Comparison of ENCODE assay signal across 23 mouse cellular contexts in the genomic region with DNA sequence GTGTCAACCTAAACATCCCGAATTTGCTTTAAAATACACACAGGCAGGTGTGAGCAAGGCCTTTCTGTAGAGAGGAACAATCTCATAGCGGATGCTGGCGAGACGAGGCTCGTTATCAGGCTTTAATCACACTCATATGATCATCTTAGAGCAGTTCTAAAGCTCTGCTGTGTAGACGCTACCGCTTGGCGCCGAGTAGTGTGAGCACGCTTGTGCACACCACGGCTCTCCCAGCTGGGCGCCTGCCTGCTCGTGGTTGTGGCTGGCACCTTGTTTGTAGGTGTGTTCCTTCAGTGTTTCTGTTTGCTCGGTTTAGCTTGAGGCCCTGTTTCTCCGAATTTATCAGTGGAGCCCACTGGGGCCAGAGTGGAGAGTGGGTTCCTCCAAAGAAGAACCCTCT.
DNase-seq lines count a peak whose midpoint lies in the region; ATAC-seq and TF ChIP-seq lines count a peak whose summit lies in the region.
"Had no signal": no experiment of that assay in that cellular context is flagged by ENCODE, and none has a peak within 500 bp of the region (broad histone marks: within the 10 kb centered on the region; RNA-seq: fewer than 3 reads in every experiment).

No protein-coding gene starts in this region.

- no peak for TF ChIP-seq POLR2A in brain, embryonic 14.5 days (IDR thresholded peaks at IDR 0.05; ENCODE audit: borderline replicate concordance, extremely low read depth, insufficient read depth, insufficient read length, poor library complexity, severe bottlenecking)
- no peak for TF ChIP-seq POLR2A in olfactory bulb, adult 2 months (IDR thresholded peaks at IDR 0.05; ENCODE audit: insufficient read depth, low read depth, low read length)

- H3K4me3 ChIP-seq in forebrain, embryonic 16.5 days (replicated peaks; ENCODE audit: low read length), result no peak overlapping the region
- no peak overlapping the region for H3K4me3 ChIP-seq in forebrain, embryonic 10.5 days
- H3K4me3 ChIP-seq in heart, embryonic 10.5 days, result no peak overlapping the region
- H3K4me3 ChIP-seq in olfactory bulb, adult 2 months (ENCODE audit: insufficient read depth, low read depth, low read length), result no peak overlapping the region
- H3K4me3 ChIP-seq: forebrain, embryonic 12.5 days; forebrain, embryonic 15.5 days; heart, embryonic 12.5 days; heart, embryonic 15.5 days; hindbrain, embryonic 10.5 days had no signal

- no peak overlapping the region for H3K4me2 ChIP-seq in forebrain, embryonic 16.5 days (ENCODE audit: low read length)
- H3K4me2 ChIP-seq: forebrain, embryonic 12.5 days; forebrain, embryonic 15.5 days; heart, embryonic 12.5 days; heart, embryonic 15.5 days; hindbrain, embryonic 14.5 days had no signal

- no peaks in the 10 kb centered on the region for H3K9me3 ChIP-seq in forebrain, embryonic 16.5 days (ENCODE audit: control insufficient read depth, low read length)
- H3K9me3 ChIP-seq in forebrain, embryonic 10.5 days, result no peaks in the 10 kb centered on the region
- H3K9me3 ChIP-seq in heart, embryonic 10.5 days, result no peaks in the 10 kb centered on the region
- H3K9me3 ChIP-seq: forebrain, embryonic 12.5 days; forebrain, embryonic 15.5 days; heart, embryonic 12.5 days; heart, embryonic 15.5 days; hindbrain, embryonic 10.5 days had no signal

- WGBS in forebrain, embryonic 16.5 days, result 70% methylated on average over 15 of the region's 15 CpGs
- WGBS in forebrain, embryonic 10.5 days, result 94% methylated on average over 15 of the region's 15 CpGs
- 89% methylated on average over 15 of the region's 15 CpGs for WGBS in heart, embryonic 10.5 days
- 74% methylated on average over 15 of the region's 15 CpGs for WGBS in olfactory bulb, adult 2 months

- H3K9ac ChIP-seq in forebrain, embryonic 16.5 days (replicated peaks; ENCODE audit: low read depth, low read length), result no peak overlapping the region
- H3K9ac ChIP-seq: forebrain, embryonic 12.5 days; forebrain, embryonic 15.5 days; heart, embryonic 12.5 days; heart, embryonic 15.5 days; hindbrain, embryonic 14.5 days had no signal

- TF ChIP-seq CTCF in brain, embryonic 14.5 days (IDR thresholded peaks at IDR 0.05; ENCODE audit: borderline replicate concordance, extremely low read depth, insufficient read depth, insufficient read length), result no peak
- no peak for TF ChIP-seq CTCF in olfactory bulb, adult 2 months (IDR thresholded peaks at IDR 0.05; ENCODE audit: insufficient read depth, low read depth, low read length)

- H3K27me3 ChIP-seq in forebrain, embryonic 16.5 days (replicated peaks; ENCODE audit: control insufficient read depth, insufficient read depth, low read length), result no peaks in the 10 kb centered on the region
- H3K27me3 ChIP-seq in forebrain, embryonic 10.5 days (ENCODE audit: poor library complexity, severe bottlenecking), result no peaks in the 10 kb centered on the region
- peaks cover 13% of the 10 kb centered on the region; the same call in 1 of the 2 replicates for H3K27me3 ChIP-seq in heart, embryonic 10.5 days (ENCODE audit: insufficient read depth, poor library complexity, severe bottlenecking)
- H3K27me3 ChIP-seq: forebrain, embryonic 12.5 days; forebrain, embryonic 15.5 days; heart, embryonic 15.5 days had no signal

- H3K4me1 ChIP-seq in forebrain, embryonic 16.5 days (replicated peaks; ENCODE audit: control insufficient read depth, insufficient read depth, low read length), result no peaks in the 10 kb centered on the region
- H3K4me1 ChIP-seq in forebrain, embryonic 10.5 days, result no peaks in the 10 kb centered on the region
- no peaks in the 10 kb centered on the region for H3K4me1 ChIP-seq in heart, embryonic 10.5 days
- H3K4me1 ChIP-seq in olfactory bulb, adult 2 months (ENCODE audit: control insufficient read depth, insufficient read depth, low read length), result peaks cover 31% of the 10 kb centered on the region
- H3K4me1 ChIP-seq: forebrain, embryonic 12.5 days; forebrain, embryonic 15.5 days; heart, embryonic 12.5 days; heart, embryonic 15.5 days had no signal

- ATAC-seq in forebrain, embryonic 16.5 days, result peak; percentile 33; the same call in 1 of the 2 replicates
- ATAC-seq: CD4-positive, CD25-positive, alpha-beta regulatory T cell, adult 4 months; forebrain, embryonic 15.5 days; hindbrain, postnatal 0 days; inflammation-experienced regulatory T-cells, adult 6 months; intestine, embryonic 16.5 days had no signal

- DNase-seq in forebrain, embryonic 10.5 days (ENCODE audit: extremely low spot score, low spot score), result no peak
- DNase-seq in heart, adult 11 months, result peak; percentile 85
- DNase-seq in heart, embryonic 10.5 days (ENCODE audit: low spot score), result no peak
- DNase-seq in brain, embryonic 14.5 days (ENCODE audit: low read depth), result peak; percentile 58
- DNase-seq: cerebellum, adult 9-11 months; cerebellum, postnatal 36 days; gastrocnemius, postnatal 10 days; gastrocnemius, postnatal 36 days; heart, postnatal 10 days; heart, postnatal 36 days; kidney, adult 18-20 months had no signal

- no peak overlapping the region for H3K27ac ChIP-seq in forebrain, embryonic 16.5 days (ENCODE audit: low read length)
- no peak overlapping the region for H3K27ac ChIP-seq in forebrain, embryonic 10.5 days
- no peak overlapping the region for H3K27ac ChIP-seq in heart, embryonic 10.5 days
- H3K27ac ChIP-seq in olfactory bulb, adult 2 months (ENCODE audit: insufficient read depth, low read depth, low read length), result peak overlapping the region; percentile 24; the same call in 1 of the 2 replicates
- H3K27ac ChIP-seq: forebrain, embryonic 12.5 days; forebrain, embryonic 15.5 days; heart, embryonic 15.5 days; hindbrain, embryonic 10.5 days; hindbrain, embryonic 14.5 days; hindbrain, postnatal 0 days had no signal

- H3K36me3 ChIP-seq in forebrain, embryonic 16.5 days (ENCODE audit: control insufficient read depth, insufficient read depth), result no peaks in the 10 kb centered on the region
- H3K36me3 ChIP-seq in forebrain, embryonic 10.5 days (replicated peaks), result no peaks in the 10 kb centered on the region
- H3K36me3 ChIP-seq in heart, embryonic 10.5 days, result no peaks in the 10 kb centered on the region
- H3K36me3 ChIP-seq: forebrain, embryonic 12.5 days; forebrain, embryonic 15.5 days; heart, embryonic 12.5 days; heart, embryonic 15.5 days; hindbrain, embryonic 10.5 days had no signal

Comparison
In these comparisons a context has a peak if more than half of its experiments do, and no peak if none do; other contexts are left out.
1. DNase-seq: peak in heart, adult 11 months (single experiment) and brain, embryonic 14.5 days (single experiment); none in forebrain, embryonic 10.5 days (single experiment) and heart, embryonic 10.5 days (single experiment).